Mouse (Mus musculus) adrenal gland, postnatal 14 days (tissue): Measurements from ENCODE around the gene Hhat. TPM values are rescaled to one million over a fixed set of nuclear protein-coding genes. Genes with fewer than 3 reads are reported as not detected.

ENCODE experiments used
- DNase-seq: peaks from one replicate; pipeline ENCODE4 v3.0.0; 2021; ENCODE audit warnings: mixed read lengths
- long read RNA-seq, 2 experiments: library from polyadenylated mRNA; stranded (forward); transcript quantifications; one replicate each; pipeline ENCODE4 v2.0.0; 2021
- total RNA-seq: library from RNA; stranded (reverse); gene quantifications from 2 replicates; pipeline ENCODE4 v1.2.3, GENCODE M21; 2021

Gene Hhat
- 4.6 TPM in 2 replicates for total RNA-seq
- long read RNA-seq, experiment 1, partial matches to known transcripts = 0 of 5 reads
- long read RNA-seq, experiment 1, other reads (novel, unspliced or antisense) = 3 of 5 reads
- long read RNA-seq, experiment 2, partial matches to known transcripts = 1 of 3 reads
- long read RNA-seq, experiment 2, other reads (novel, unspliced or antisense) = 2 of 3 reads

- DNase-seq = peak; percentile 84
These were observed at the start of gene Hhat for GRCm38 (mm10) chr1:192770495-192771331. Hhat (minus strand) TSS chr1:192771223.

GRCm38 (mm10) chr1:192818334-192818733 is 47.3 kb upstream of the Hhat start:
- DNase-seq = no peak

GRCm38 (mm10) chr1:192815789-192816188 is 44.8 kb upstream of the Hhat start:
- DNase-seq = no peak

GRCm38 (mm10) chr1:192814700-192815099 is 43.7 kb upstream of the Hhat start:
- DNase-seq = no peak

- DNase-seq = no peak
These were observed 41.7 kb upstream of the Hhat start for GRCm38 (mm10) chr1:192812758-192813157.

GRCm38 (mm10) chr1:192812290-192812689 is 41.3 kb upstream of the Hhat start:
- no peak for DNase-seq

GRCm38 (mm10) chr1:192806168-192807157 is 35.4 kb upstream of the Hhat start:
- DNase-seq = peak; percentile 18

- no peak for DNase-seq
These were observed 29.3 kb upstream of the Hhat start for GRCm38 (mm10) chr1:192800338-192800737.

- DNase-seq = no peak
These were observed 28.4 kb upstream of the Hhat start for GRCm38 (mm10) chr1:192799165-192799991.

- no peak for DNase-seq
These were observed 27.5 kb upstream of the Hhat start for GRCm38 (mm10) chr1:192798212-192799164.

- no peak for DNase-seq
These were observed 25.9 kb upstream of the Hhat start for GRCm38 (mm10) chr1:192797011-192797274.

GRCm38 (mm10) chr1:192796201-192797010 is 25.4 kb upstream of the Hhat start:
- no peak for DNase-seq

- no peak for DNase-seq
These were observed 24.1 kb upstream of the Hhat start for GRCm38 (mm10) chr1:192794957-192795745.

- DNase-seq = no peak
These were observed 20.9 kb upstream of the Hhat start for GRCm38 (mm10) chr1:192791897-192792361.

- DNase-seq = peak; percentile 43
These were observed 19.4 kb upstream of the Hhat start for GRCm38 (mm10) chr1:192790442-192790841.

- DNase-seq = no peak
These were observed 18.8 kb upstream of the Hhat start for GRCm38 (mm10) chr1:192789828-192790227.

GRCm38 (mm10) chr1:192789111-192789522 is 18.1 kb upstream of the Hhat start:
- DNase-seq = peak; percentile 45

GRCm38 (mm10) chr1:192786194-192786593 is 15.2 kb upstream of the Hhat start:
- no peak for DNase-seq
